Mouse (Mus musculus) frontal cortex, adult 2 months (tissue): ENCODE data around the gene Pacrg. TPM values are rescaled to one million over a fixed set of nuclear protein-coding genes. Genes with fewer than 3 reads are reported as not detected.

Source experiments
- DNase-seq, 2 experiments: peaks; one replicate each; pipeline ENCODE4 v3.0.0; 2022; ENCODE audit warnings: low spot score in 1 of 2; ENCODE audit errors: extremely low spot score in 1 of 2
- polyA plus RNA-seq: library from polyadenylated mRNA; depleted of rRNA; stranded (reverse); fragments of >200 nt; gene quantifications from 2 replicates; pipeline ENCODE4 v1.2.3, GENCODE M21; 2012

Gene Pacrg
- polyA plus RNA-seq, 1 experiment: 25.2 TPM

- no peak for DNase-seq
Measured at GRCm38 (mm10) chr17:10464700-10465099, 375.4 kb downstream of the Pacrg start.

- DNase-seq: no peak
Measured at GRCm38 (mm10) chr17:10463626-10464025, 376.5 kb downstream of the Pacrg start.

- no peak for DNase-seq
Measured at GRCm38 (mm10) chr17:10460916-10461315, 379.2 kb downstream of the Pacrg start.

- DNase-seq: no peak
Measured at GRCm38 (mm10) chr17:10458743-10459142, 381.4 kb downstream of the Pacrg start.

GRCm38 (mm10) chr17:10456409-10456808 is 383.7 kb downstream of the Pacrg start:
- DNase-seq: no peak

GRCm38 (mm10) chr17:10455961-10456360 is 384.1 kb downstream of the Pacrg start:
- no peak for DNase-seq

- peak in 1 of 2 experiments; percentile 25 for DNase-seq
Measured at GRCm38 (mm10) chr17:10454406-10454805, 385.7 kb downstream of the Pacrg start.

- no peak for DNase-seq
Measured at GRCm38 (mm10) chr17:10452801-10453200, 387.3 kb downstream of the Pacrg start.

- peak in 1 of 2 experiments; percentile 22 for DNase-seq
Measured at GRCm38 (mm10) chr17:10451306-10452077, 388.6 kb downstream of the Pacrg start.

- DNase-seq: no peak
Measured at GRCm38 (mm10) chr17:10449800-10450299, 390.3 kb downstream of the Pacrg start.

- no peak for DNase-seq
Measured at GRCm38 (mm10) chr17:10448417-10448816, 391.7 kb downstream of the Pacrg start.

- DNase-seq: peak in 1 of 2 experiments; percentile 12
Measured at GRCm38 (mm10) chr17:10441501-10442111, 398.5 kb downstream of the Pacrg start.

- no peak for DNase-seq
Measured at GRCm38 (mm10) chr17:10440961-10441360, 399.1 kb downstream of the Pacrg start.

- no peak for DNase-seq
Measured at GRCm38 (mm10) chr17:10439815-10440214, 400.3 kb downstream of the Pacrg start.

- no peak for DNase-seq
Measured at GRCm38 (mm10) chr17:10434867-10435266, 405.2 kb downstream of the Pacrg start.

GRCm38 (mm10) chr17:10432525-10433180 is 407.5 kb downstream of the Pacrg start:
- DNase-seq: no peak

GRCm38 (mm10) chr17:10431849-10432524 is 408.1 kb downstream of the Pacrg start:
- no peak for DNase-seq

- DNase-seq: no peak
Measured at GRCm38 (mm10) chr17:10430831-10431230, 409.3 kb downstream of the Pacrg start.

GRCm38 (mm10) chr17:10429406-10429805 is 410.7 kb downstream of the Pacrg start:
- no peak for DNase-seq

GRCm38 (mm10) chr17:10425311-10425710 is 414.8 kb downstream of the Pacrg start:
- no peak for DNase-seq
